Mouse (Mus musculus): ENCODE results near the gene Aebp2. TPM values are rescaled to one million over a fixed set of nuclear protein-coding genes. Genes with fewer than 3 reads are reported as not detected.
"Not testable (repeated sequence)": the region's sequence is repeated elsewhere in the genome, so short reads cannot be mapped to it uniquely, and the experiment has no call there.

The Aebp2 gene
- polyA plus RNA-seq, 1 experiment from 2014 or later, result 3.5 TPM

DNA sequence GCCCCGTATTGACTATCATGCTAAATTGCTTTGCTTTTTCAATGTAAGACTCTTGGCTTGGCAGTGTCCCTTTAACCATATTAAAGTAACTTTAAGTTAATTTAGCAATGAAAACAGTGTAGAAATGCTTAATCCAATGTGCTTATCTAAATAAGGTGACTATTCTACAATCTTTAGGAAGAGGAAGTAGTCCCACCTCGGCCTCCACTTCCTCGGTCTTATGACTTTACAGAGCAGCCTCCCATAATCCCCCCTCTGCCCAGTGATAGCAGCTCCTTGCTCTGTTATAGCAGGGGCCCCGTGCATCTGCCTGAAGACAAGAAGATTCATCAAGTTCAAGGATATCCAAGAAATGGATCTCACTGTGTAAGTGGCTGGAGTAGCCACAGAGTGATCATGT is 42.3 kb upstream of the Aebp2 start:
- Histone ChIP-seq H3K4me3 (ENCODE audit: low read depth, low read length) (no peak overlapping the region), H3K4me1 (ENCODE audit: insufficient read depth) (no peaks in the 10 kb centered on the region), H3K27ac (ENCODE audit: low read depth) (no peak overlapping the region), H3K4me2 (ENCODE audit: low read depth, low read length) (no peak overlapping the region), H3K9me3 (ENCODE audit: low read length) (no peaks in the 10 kb centered on the region), H3K36me3 (replicated peaks; ENCODE audit: insufficient read depth, low read length) (peaks cover 4% of the 10 kb centered on the region; the same call in 1 of the 2 replicates), H3K27me3 (ENCODE audit: insufficient read depth, low read length) (no peaks in the 10 kb centered on the region), H3K9ac (replicated peaks) (no peak overlapping the region)
- ATAC-seq, result no peak
- TF ChIP-seq CTCF (IDR thresholded peaks at IDR 0.05; ENCODE audit: low read depth) (no peak), EP300 (IDR thresholded peaks at IDR 0.05; ENCODE audit: low read depth) (no peak)
- no peak for DNase-seq
- WGBS (ENCODE audit: insufficient replicate concordance), result 56% methylated on average over 4 of the region's 4 CpGs

GRCm38 (mm10) chr6:140586714-140587259 is 35.7 kb upstream of the Aebp2 start:
- Histone ChIP-seq H3K27me3 (ENCODE audit: insufficient read depth, low read length) (no peaks in the 10 kb centered on the region), H3K36me3 (replicated peaks; ENCODE audit: insufficient read depth, low read length) (peaks cover 17% of the 10 kb centered on the region), H3K27ac (ENCODE audit: low read depth) (no peak overlapping the region), H3K9ac (replicated peaks) (no peak overlapping the region), H3K9me3 (ENCODE audit: low read length) (no peaks in the 10 kb centered on the region), H3K4me2 (ENCODE audit: low read depth, low read length) (no peak overlapping the region), H3K4me1 (ENCODE audit: insufficient read depth) (no peaks in the 10 kb centered on the region), H3K4me3 (ENCODE audit: low read depth, low read length) (no peak overlapping the region)
- 74% methylated on average over 8 of the region's 8 CpGs for WGBS (ENCODE audit: insufficient replicate concordance)
- DNase-seq (no peak), ATAC-seq (no peak)
- TF ChIP-seq EP300 (IDR thresholded peaks at IDR 0.05; ENCODE audit: low read depth), result no peak
- no peak for TF ChIP-seq CTCF (IDR thresholded peaks at IDR 0.05; ENCODE audit: low read depth)

GRCm38 (mm10) chr6:140591331-140591730 is 31.1 kb upstream of the Aebp2 start:
- no peak overlapping the region for H3K27ac ChIP-seq (ENCODE audit: low read depth)
- no peak for ATAC-seq
- TF ChIP-seq CTCF (IDR thresholded peaks at IDR 0.05; ENCODE audit: low read depth) (no peak), EP300 (IDR thresholded peaks at IDR 0.05; ENCODE audit: low read depth) (no peak)

GRCm38 (mm10) chr6:140592713-140593112 is 29.8 kb upstream of the Aebp2 start:
- WGBS (ENCODE audit: insufficient replicate concordance), result 71% methylated on average over 8 of the region's 8 CpGs
- peaks cover 17% of the 10 kb centered on the region for H3K36me3 ChIP-seq (replicated peaks; ENCODE audit: insufficient read depth, low read length)
- H3K9me3 ChIP-seq (ENCODE audit: low read length), result no peaks in the 10 kb centered on the region
- peak overlapping the region; percentile 38 for H3K4me2 ChIP-seq (ENCODE audit: low read depth, low read length)
- no peaks in the 10 kb centered on the region for H3K27me3 ChIP-seq (ENCODE audit: insufficient read depth, low read length)
- H3K9ac ChIP-seq (replicated peaks), result no peak overlapping the region
- DNase-seq, result no peak
- H3K4me1 ChIP-seq (ENCODE audit: insufficient read depth), result no peaks in the 10 kb centered on the region
- ATAC-seq, result no peak
- H3K27ac ChIP-seq (ENCODE audit: low read depth), result peak overlapping the region; percentile 80
- TF ChIP-seq CTCF (IDR thresholded peaks at IDR 0.05; ENCODE audit: low read depth) (no peak), EP300 (IDR thresholded peaks at IDR 0.05; ENCODE audit: low read depth) (no peak)
- H3K4me3 ChIP-seq (ENCODE audit: low read depth, low read length), result no peak overlapping the region

More at GRCm38 (mm10) chr6:140591331-140591730, 31.1 kb upstream of the Aebp2 start:
- H3K4me1 ChIP-seq (ENCODE audit: insufficient read depth), result no peaks in the 10 kb centered on the region
- DNase-seq, result no peak
- H3K9ac ChIP-seq (replicated peaks), result no peak overlapping the region
- H3K4me3 ChIP-seq (ENCODE audit: low read depth, low read length), result no peak overlapping the region
- no peaks in the 10 kb centered on the region for H3K27me3 ChIP-seq (ENCODE audit: insufficient read depth, low read length)
- H3K36me3 ChIP-seq (replicated peaks; ENCODE audit: insufficient read depth, low read length), result peaks cover 14% of the 10 kb centered on the region
- no peak overlapping the region for H3K4me2 ChIP-seq (ENCODE audit: low read depth, low read length)
- no peaks in the 10 kb centered on the region for H3K9me3 ChIP-seq (ENCODE audit: low read length)
- WGBS (ENCODE audit: insufficient replicate concordance), result 84% methylated on average over 5 of the region's 5 CpGs

DNA sequence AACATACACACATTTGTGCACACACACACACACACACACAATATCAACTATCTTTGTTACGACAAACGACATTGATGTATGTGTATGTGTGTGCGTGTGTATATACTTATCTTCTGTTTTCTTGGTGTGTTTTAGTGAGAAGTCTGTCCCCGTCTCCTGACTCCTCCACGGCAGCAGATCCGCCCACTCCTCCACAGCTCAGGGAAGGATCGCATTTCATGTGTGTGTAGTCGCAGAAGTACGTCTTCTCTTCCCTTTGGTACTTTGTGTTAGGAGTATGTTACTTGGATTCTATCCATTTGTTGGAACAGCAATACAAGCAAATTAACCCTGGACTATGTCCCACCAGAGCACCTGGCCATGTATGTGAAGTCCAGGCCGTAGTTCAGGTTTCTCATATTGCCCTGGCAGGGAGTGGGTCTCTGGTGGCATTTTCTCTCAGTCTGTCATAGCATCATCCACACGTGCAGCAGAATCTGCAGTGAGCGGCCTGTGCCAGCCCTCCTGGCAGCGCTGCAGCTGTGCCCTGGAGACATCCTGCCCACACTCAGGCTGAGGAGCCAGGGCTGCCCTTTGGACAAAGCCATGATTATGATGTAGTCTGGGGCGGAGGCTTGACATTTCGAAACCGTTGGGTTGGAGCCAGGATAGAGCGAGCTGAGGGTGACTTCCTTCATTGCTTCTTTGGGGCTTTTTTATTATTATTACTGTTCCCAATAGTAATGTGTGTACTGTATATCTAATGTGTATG is 28.9 kb upstream of the Aebp2 start:
- TF ChIP-seq EP300 (IDR thresholded peaks at IDR 0.05; ENCODE audit: low read depth) (peak; percentile 42; the same call in 1 of the 2 replicates), CTCF (IDR thresholded peaks at IDR 0.05; ENCODE audit: low read depth) (no peak)
- Histone ChIP-seq H3K4me3 (ENCODE audit: low read depth, low read length) (no peak overlapping the region), H3K27me3 (ENCODE audit: insufficient read depth, low read length) (no peaks in the 10 kb centered on the region), H3K4me2 (ENCODE audit: low read depth, low read length) (peak overlapping the region; percentile 38), H3K9ac (replicated peaks) (no peak overlapping the region), H3K9me3 (ENCODE audit: low read length) (no peaks in the 10 kb centered on the region), H3K27ac (ENCODE audit: low read depth) (peak overlapping the region; percentile 80), H3K4me1 (ENCODE audit: insufficient read depth) (no peaks in the 10 kb centered on the region), H3K36me3 (replicated peaks; ENCODE audit: insufficient read depth, low read length) (peaks cover 15% of the 10 kb centered on the region)
- ATAC-seq (peak; percentile 87), DNase-seq (peak; percentile 76)
- 63% methylated on average over 17 of the region's 17 CpGs for WGBS (ENCODE audit: insufficient replicate concordance)

- ATAC-seq, DNase-seq: not testable (repeated sequence)
Observed at GRCm38 (mm10) chr6:140595551-140595950, 26.9 kb upstream of the Aebp2 start.

More at GRCm38 (mm10) chr6:140595551-140595950, 26.9 kb upstream of the Aebp2 start:
- not testable (repeated sequence) for H3K27ac ChIP-seq (ENCODE audit: low read depth); H3K4me2 ChIP-seq (ENCODE audit: low read depth, low read length); H3K9me3 ChIP-seq (ENCODE audit: low read length); H3K27me3 ChIP-seq (ENCODE audit: insufficient read depth, low read length); H3K9ac ChIP-seq (replicated peaks); H3K4me1 ChIP-seq (ENCODE audit: insufficient read depth); H3K4me3 ChIP-seq (ENCODE audit: low read depth, low read length)
- WGBS (ENCODE audit: insufficient replicate concordance), result 81% methylated on average over 6 of the region's 6 CpGs
- H3K36me3 ChIP-seq (replicated peaks; ENCODE audit: insufficient read depth, low read length), result peaks cover 11% of the 10 kb centered on the region
